Mouse (Mus musculus): Measurements from ENCODE around the gene Zscan10.

The Zscan10 gene

DNA sequence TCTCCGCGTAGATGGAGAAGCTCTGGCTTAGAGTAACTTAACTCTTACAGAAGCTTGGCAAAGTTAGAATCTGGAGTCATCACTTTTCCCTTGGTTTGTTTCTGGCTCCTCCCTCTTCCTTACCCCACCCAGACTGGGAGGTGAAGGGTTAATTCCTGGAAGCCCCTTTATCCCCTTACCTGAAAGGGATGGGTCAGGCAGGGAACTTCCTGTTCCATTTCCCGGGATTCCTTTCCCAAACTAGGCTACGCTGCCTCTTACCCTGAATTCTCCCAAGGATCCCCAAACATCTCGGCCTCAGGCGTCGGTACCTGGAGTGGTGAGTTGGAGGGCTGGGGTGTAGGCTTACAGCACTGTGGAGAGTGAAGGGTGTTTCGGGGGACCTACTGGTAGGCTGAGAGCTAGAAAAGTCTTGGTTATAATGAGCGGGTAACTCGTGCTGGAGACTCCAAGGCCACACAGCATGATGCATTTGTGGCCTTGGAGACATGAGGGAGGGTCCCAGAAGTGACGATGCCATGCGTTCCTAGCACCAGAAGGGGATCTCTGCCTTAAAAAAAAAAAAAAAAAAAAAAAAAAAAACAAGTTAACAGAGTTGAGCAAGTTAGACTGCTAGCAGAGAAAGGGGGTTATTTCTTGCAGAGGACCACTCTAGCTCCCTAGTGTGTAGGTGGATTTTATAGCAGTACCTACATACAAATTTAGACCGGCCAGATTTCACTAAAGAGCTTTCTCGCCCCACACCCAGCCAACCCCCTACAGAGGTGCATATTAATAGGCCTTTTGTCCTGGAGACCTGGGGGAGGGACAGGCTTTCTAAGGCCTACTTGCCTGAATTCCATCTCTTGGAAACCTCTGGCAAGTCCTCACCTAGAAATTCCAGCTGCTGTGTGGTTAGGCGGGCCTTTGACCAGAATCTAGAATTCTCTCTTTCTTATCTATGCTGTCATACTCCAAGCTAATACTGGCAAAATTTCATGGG lies at the start of gene Zscan10:
Gene Zscan10 (plus strand): TSS at position 216 of the 982 bp plus-strand sequence.
- DNase-seq (ENCODE audit: low read depth in 1 of 2, low spot score in 2 of 2): no peak

DNA sequence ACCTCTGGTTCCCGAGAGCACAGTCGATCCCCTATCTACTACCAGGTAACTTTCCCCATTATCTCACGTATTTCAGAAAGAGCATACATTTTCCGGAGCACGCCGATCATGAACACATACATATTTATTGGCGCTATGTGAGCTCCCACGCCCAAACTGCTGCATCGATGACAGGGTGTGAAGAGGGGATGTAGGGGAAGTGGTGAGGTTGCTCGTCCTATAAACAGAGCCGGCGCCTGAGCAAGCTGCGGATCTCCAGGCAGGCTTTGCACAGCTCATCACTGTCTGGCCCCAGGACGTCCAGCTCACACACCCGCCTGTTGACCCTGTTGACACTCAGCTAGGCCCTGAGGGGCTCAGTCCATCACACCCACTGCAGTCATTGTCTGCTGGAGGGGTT lies 49.8 kb upstream of the Zscan10 start:
- DNase-seq (ENCODE audit: low read depth in 1 of 2, low spot score in 2 of 2): no peak

DNA sequence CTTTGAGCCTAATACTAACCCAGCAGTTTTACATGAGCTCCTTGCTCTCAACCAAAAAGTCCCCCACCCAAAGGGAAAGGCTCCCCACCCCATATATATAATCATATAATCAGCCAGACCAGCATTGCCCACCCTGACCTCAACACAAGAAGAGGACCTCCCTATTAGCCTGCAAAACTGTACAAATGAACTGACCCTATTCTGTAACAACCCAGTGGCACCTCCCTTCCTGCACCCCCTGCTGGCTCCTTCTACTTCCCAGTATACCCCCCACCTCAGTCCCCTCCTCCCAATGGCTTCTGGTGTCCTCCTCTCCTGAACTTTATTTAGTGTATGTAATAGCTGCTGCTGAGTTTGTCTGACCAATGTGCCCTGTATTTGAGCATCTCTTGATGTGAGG lies 49.2 kb upstream of the Zscan10 start:
- no peak for DNase-seq (ENCODE audit: low read depth in 1 of 2, low spot score in 2 of 2)

DNA sequence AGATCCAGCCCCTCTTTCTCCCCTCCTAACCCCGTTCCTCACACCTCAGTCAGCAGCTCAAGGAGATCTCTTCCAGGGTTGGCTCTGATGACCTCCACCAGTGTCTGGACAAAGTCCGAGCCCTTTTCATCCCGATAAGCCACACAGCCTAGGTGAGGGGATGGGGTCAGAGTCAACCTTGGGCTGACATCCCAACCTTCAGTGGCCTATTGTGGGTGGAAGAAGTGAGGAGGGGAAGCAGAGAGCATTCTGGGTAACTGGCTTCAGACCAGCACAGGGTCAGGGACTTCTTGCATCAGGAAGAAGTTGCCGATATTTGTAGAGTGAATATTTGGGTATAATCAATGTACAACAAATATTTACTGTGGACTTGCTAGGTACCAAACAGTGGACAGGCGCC lies 48.7 kb upstream of the Zscan10 start:
- no peak for DNase-seq (ENCODE audit: low read depth in 1 of 2, low spot score in 2 of 2)

DNA sequence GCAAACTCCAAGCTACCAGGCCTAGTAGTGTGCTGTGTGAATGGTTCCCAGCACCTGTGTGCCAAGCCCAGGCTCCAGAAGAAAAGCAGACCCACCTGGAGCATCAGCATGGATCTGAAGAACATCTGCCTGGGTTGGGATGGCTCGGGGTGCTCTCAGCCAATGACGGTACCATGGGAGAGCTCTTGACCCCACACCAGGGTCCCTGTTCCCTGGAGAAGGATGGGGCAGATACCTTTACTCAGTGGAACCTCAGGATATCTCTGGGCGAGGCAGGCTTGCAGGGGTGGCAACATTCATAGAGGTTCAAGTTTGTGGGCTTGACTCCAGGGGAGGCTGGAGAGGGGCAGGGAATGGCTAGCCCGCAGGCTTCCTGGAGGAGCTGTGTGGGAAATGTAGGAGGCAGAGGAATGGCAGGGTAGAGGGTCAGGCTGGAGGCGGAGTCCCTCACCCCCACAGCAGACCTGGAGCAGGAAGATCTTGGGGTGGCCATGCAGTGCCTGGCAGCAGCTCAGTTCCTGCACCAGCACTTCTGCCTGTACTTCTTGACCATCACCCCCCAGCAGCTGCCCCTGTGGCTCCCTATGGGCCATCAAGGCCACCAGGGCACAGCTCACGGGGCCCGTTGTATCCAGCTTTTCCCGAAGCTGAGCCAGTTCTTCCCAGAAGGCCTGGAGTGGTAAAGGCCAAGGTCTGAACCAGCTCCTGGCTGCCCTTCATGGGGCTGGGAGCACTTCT lies 47.6 kb upstream of the Zscan10 start:
- no peak for DNase-seq (ENCODE audit: low read depth in 1 of 2, low spot score in 2 of 2)

DNA sequence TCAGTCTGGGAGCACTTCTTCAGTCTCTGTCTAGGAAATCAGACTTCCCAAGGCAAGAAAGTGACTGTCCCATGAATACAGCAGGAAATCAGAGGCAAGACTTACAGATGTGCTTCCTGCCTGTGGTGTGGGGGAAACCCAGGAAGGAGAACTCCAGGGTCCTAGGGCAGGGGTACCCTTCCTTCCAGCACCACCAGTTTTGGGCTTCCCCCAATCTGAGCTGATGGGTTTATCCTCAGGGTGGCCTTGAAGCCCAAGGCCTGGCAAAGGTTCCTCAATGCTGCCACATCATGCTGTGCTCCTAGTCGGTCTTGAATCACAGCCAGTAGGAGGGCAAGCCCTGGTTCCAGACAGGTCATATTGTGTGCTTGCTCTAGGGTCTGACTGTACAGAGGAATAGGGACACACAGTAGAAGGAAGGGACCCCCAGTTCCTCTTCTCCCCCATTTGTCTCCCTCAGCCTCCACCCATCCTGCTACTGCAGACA lies 47.0 kb upstream of the Zscan10 start:
- no peak for DNase-seq (ENCODE audit: low read depth in 1 of 2, low spot score in 2 of 2)

DNA sequence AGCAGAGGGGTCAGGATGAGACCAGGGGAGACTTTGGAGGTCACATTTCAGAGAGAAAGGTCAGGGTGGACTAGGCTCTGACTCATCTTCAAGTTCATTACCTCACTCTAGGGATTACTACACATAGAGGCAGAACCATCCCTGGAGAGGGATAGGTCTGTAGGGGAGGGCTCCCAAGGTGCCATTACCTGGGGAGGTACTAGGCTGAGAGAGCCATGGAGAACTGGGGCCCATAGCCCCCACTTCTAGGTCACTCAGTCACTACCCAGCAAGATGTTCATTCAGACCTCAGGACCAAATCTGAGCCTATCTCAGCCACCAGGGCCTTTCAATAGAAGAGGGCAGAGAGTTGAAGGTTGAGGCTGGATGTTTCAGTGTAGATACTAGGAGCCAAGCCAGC lies 46.3 kb upstream of the Zscan10 start:
- no peak for DNase-seq (ENCODE audit: low read depth in 1 of 2, low spot score in 2 of 2)

DNA sequence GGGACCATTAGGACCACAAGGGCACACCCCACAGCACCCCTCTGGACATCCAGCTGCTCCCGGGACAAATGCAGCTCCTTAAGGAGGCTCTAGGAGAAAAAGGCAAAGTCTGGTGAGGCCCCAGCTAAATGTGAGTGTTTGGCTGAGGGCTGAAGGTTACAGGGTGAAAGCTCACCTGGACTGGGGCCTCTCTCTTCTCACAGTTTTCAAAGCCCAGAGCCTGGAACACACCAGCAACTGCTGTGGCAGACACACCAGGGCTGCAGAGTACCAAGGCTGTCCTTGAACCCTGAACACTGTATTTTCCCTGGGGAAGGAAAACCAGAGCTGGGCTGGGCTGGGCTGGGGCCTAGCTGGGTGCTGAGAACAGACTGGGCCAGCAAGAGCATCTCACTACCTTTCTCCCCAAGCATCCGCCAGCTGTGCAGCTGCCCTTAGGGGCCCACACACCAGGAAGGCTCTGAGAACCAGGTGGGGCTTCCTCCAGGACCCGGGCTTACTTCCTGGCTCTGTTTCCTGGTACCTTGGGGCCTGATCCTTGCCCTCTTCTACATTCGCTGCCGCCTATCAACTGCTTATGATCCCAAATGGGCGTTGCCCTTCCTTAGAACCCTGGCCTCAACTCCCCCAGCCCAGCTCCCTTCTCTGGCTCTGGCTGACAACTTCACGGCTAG lies 45.3 kb upstream of the Zscan10 start:
- no peak for DNase-seq (ENCODE audit: low read depth in 1 of 2, low spot score in 2 of 2)

DNA sequence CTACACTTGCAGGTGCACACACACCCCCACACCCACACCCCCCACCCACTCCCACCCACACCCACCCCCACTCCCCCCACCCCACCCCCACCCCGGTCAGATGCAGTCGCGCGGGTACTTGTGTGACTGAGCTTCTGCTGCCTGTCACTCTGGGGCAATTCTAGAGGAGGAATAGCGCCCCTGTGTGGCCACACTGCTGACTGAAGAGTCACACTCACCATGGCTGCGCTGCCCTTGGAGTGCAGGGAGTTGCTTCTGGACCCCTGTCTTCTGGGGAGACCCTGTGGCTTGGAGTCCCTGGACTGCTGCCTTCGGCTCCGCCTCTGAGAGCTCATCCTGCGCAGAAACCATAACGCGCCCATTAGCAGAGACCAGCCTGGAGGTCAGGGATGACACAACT lies 40.9 kb upstream of the Zscan10 start:
- DNase-seq (ENCODE audit: low read depth in 1 of 2, low spot score in 2 of 2): no peak

DNA sequence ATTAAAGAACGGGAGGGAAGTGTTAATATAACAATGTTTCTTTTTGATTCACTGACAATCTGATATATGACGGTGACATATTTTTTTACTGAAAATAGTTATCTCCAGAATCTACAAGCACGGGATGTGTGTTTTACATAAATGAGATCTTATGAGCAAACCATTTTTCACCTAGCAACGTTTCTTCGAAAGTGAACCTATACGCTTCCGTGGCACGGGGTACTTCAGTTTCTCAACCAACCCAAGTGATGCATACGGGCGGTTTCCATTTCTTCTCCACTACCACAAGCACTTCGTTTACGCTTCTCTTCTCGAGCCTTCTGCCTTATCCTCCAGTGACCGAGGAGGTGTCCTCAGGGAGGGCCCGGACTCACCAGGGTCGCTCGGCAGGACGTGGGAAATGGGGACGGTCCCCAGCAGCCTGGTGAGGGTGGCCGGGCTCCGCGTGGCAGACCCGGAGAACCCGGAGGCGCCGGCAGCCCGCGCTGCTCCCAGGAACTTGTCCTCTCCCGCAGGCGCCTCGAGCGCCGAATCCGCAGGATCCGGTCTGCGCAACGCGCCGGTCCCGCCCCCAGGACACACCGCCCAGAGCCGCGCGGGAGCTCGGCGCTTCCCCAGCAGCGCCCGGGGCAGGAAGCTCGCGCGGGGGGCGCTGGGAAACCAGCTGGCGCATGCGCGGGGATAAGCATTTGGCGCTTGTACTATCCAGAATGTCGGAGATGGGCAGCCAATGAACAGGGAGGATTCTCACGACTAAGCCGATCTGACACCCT lies 36.9 kb upstream of the Zscan10 start, which contains the start of gene Zfp213:
Gene Zfp213 (minus strand): TSS at position 644 of the 773 bp plus-strand sequence.
- peak; percentile 80 to 87 for DNase-seq (ENCODE audit: low read depth in 1 of 2, low spot score in 2 of 2)

DNA sequence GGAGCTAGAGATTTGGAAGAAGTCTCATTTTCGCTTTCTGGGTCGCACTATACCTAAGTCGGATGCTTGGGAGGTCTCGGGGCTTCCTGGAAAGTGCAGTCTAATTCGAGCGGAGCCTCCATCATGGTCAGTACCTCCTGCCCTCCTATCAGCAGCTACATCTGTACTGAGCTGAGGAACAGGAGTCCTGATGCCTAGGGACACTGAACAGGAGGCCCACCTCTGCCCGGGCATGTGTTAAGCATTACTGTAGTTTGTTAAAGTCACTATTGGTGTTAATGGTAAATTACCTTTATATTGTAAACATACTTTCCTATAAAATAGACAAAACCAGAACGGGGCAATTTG lies 36.3 kb upstream of the Zscan10 start:
- no peak for DNase-seq (ENCODE audit: low read depth in 1 of 2, low spot score in 2 of 2)

DNA sequence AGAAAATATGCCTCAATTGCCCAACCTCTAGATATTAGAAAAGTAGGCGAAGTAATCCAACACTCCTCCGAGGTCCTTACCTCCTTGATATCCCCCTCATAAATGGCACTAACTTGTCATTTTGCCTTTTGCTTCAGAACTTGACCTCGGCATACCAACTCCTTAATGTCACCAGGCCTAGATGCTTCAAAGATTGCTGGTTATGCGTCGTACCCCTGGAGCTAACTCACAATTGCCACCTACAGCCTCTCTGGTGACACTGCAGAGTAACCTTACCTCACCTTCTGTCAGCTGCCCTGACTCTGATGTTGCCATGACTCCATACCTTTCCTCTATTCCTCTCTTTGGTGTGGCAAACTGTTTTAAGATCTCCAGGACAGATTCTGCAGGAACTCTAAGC lies 33.9 kb upstream of the Zscan10 start:
- DNase-seq (ENCODE audit: low read depth in 1 of 2, low spot score in 2 of 2): no peak

DNA sequence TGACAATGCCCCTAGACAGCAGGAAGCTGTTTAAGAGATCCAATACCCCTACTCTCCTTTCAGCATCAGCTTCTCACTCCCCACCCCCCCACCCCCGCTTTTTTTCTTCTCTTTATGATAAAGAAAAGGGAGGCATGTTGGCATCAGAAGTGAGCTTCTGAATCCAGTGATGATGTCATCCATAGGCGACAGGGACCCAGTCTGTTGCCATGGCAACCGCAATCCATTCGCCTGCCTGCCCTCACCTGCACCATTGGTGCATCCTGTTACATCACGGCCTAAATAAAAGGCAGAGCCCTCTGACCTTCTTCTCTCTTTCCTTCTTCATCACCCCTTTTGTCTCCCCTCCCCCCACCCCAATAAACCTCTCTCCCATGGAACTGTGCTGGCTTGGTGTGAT lies 32.3 kb upstream of the Zscan10 start:
- DNase-seq (ENCODE audit: low read depth in 1 of 2, low spot score in 2 of 2): no peak

DNA sequence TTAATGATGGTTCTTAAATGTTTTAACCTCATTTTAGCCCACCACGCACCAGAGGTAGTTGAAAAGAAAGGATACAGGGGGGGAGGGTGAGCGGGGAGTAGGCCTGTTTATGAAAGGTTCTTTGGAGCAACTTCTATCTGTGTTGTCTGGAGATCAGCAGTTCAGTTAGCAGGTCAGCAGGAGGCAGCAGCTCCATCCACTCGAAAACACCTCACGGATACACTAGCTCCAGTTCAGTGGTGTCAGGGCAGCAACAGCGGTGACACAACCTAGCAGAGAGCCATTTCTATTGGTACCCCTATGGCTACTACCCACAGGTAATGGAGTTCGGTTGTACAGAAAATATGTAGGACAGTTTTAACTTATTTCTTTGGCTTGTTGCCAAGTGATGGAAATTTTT lies 30.6 kb upstream of the Zscan10 start:
- no peak for DNase-seq (ENCODE audit: low read depth in 1 of 2, low spot score in 2 of 2)

DNA sequence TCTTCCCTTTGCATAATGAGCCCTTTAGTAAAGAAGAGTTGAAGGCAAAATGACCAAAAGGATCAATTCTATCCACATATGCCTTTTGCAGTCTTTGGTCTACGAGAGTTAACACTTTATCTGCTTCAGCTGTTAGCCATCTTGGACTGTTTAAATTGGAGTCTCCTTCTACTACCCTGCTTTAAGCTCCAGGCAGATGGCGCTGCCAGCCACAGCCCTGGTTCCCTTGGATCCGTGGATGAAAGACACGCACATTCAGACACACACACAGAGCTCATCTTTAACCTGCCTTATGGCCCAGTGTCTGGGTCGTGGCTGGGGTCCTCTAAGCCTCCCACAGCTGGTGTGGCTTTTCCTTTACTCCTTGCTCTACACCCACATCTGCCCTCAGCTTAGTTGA lies 29.6 kb upstream of the Zscan10 start:
- DNase-seq (ENCODE audit: low read depth in 1 of 2, low spot score in 2 of 2): no peak

DNA sequence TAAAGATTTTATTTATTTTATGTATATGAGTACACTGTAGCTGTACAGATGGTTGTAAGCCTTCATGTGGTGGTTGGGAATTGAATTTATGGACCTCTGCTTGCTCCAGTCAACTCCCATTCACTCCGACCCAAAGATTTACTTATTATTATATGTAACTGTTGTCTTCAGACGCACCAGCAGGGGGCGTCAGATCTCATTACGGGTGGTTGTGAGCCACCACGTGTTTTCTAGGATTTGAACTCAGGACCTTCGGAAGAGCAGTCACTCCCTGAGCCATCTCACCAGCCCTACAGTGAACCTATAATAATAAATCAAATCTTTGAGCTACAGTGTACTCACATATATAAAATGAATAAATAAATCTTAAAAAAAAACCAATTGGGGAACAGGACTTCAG lies 28.6 kb upstream of the Zscan10 start:
- no peak for DNase-seq (ENCODE audit: low read depth in 1 of 2, low spot score in 2 of 2)

DNA sequence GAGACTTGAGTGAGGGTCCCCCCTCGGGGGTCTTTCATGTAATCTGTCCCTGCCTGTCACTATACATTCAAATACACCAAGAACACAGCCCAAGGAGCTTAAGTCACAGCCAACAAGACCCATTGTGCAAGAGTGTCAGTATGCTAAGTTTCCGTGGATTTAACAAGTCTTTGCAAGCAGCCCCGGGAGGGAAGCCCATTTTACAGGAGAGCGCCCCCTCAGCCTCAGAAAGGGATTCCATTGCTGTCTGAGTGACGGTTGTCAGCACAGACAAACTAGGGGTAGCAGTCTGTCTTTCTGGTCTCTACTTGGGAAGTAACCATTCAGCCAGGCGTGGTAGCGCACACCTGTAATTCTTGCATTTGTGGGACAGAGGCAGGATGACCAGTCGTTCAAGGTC lies 26.5 kb upstream of the Zscan10 start:
- DNase-seq (ENCODE audit: low read depth in 1 of 2, low spot score in 2 of 2): no peak

DNA sequence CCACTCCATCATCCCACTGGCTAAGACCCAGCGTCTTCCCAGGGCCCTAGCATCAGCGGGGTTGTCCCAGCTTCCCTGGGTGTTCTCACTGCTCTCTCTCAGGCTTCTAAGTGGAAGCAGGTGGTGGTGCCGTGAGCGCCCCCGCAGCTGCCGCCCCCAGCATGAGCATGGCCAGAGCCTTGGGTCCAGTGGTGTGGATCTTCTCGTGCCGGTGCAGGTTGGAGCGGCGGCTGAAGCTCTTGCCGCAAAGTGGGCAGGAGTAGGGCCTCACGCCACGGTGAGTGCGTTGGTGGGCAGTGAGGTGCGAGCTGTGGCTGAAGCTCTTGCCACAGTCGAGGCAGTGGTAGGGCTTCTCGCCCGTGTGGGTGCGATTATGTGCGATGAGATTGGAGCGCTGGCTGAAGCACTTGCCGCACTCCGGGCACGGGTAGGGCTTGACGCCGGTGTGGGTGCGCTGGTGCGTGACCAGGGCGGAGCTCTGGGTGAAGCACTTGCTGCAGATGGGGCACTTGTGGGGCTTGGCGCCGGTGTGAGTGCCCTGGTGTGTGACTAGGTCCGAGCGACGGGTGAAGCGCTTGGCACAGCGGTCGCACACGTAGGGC lies 24.6 kb upstream of the Zscan10 start:
- no peak for DNase-seq (ENCODE audit: low read depth in 1 of 2, low spot score in 2 of 2)

DNA sequence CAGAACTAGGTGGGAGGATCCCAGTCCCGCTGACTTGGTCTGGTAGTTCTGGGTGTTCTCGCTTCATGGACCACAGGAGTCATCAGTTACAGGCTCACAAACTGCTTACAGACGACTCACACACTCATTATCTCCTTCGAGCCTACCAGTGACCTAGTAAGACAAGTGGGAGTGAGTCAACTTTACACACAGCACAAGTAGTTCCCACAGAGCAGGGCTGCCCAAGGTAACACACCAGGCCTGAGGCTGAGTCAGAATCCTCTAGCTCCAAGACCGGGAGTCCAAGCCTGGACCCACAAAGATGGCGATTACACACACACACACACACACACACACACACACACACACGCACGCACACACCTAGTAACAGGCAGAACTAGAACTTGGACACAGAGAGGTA lies 15.9 kb upstream of the Zscan10 start:
- no peak for DNase-seq (ENCODE audit: low read depth in 1 of 2, low spot score in 2 of 2)

DNA sequence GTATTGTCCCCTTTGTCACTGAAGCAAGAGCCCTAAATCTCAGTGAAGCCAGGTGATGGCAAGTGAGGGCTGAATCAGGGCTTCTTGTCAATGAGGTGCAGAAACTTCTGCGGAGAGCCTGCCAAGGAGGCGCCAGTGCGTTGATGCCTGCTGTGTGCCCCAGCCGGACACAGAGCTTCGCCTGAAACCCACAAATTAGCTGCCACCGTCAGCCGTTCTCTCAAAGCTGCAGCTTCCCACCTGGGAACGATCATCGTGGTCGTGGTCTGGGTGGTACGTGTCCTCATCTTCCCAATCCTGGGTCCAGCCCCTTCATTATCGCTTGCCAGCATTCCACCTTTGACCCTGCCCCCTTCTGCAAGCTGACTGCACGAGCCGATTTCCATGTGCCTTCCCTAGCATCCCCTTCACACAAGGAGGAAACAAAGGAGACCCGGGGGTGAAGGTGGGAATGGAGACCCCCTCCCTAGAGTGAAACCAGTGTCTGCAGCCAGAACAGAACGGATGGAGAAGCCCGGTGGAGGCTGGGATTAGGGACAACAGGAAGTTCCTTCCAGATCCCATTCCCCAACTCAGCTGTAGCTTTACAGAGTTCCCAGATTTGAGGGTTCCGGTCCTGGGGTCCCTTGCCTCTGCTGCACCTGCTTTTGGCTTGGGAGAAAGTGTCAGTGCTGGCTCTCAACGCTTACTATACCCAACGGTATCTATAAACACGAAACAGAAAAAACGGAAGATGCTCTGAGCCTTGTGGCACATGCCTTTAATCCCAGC lies 14.8 kb upstream of the Zscan10 start:
- DNase-seq (ENCODE audit: low read depth in 1 of 2, low spot score in 2 of 2): no peak
